Mouse (Mus musculus) left cerebral cortex, postnatal 36 days (tissue): ENCODE data around the gene Cse1l. TPM values are rescaled to one million over a fixed set of nuclear protein-coding genes. Genes with fewer than 3 reads are reported as not detected.

Experiments used
- DNase-seq, 2 experiments: peaks; one replicate each; pipeline ENCODE4 v3.0.0; 2021 to 2022; ENCODE audit warnings: low spot score in 2 of 2, mixed read lengths in 1 of 2
- intact Hi-C: fragments of 180-260 bp; cut with DNase I; formaldehyde crosslinking; loops from one replicate; pipeline ENCODE4 v1.15.1; 2025
- total RNA-seq, 2 experiments: library from RNA; stranded (reverse); gene quantifications; 2 replicates each; pipeline ENCODE4 v1.2.3; 2021

Gene Cse1l
- total RNA-seq, 2 experiments from 2014 or later, result 51.4 to 54.9 TPM

GRCm38 (mm10) chr2:166960648-166961330 lies 54.9 kb downstream of the Cse1l start:
- intact Hi-C loops, result no loop called here
- no peak for DNase-seq

GRCm38 (mm10) chr2:166963257-166963656 lies 57.4 kb downstream of the Cse1l start:
- DNase-seq, result no peak
- intact Hi-C loops, result no loop called here

GRCm38 (mm10) chr2:166964773-166965172 lies 58.9 kb downstream of the Cse1l start:
- DNase-seq, result no peak
- intact Hi-C loops, result no loop called here

GRCm38 (mm10) chr2:166973153-166973552 lies 67.3 kb downstream of the Cse1l start:
- no peak for DNase-seq
- intact Hi-C loops, result no loop called here

GRCm38 (mm10) chr2:166974177-166974872 lies 68.5 kb downstream of the Cse1l start:
- DNase-seq, result no peak
- intact Hi-C loops, result no loop called here

- no peak for DNase-seq
- intact Hi-C loops, result no loop called here
These were observed 70.5 kb downstream of the Cse1l start for GRCm38 (mm10) chr2:166976356-166976755.

- no peak for DNase-seq
- intact Hi-C loops, result no loop called here
These were observed 71.7 kb downstream of the Cse1l start for GRCm38 (mm10) chr2:166977490-166977889.

GRCm38 (mm10) chr2:166980161-166980560 lies 74.3 kb downstream of the Cse1l start:
- no peak for DNase-seq
- intact Hi-C loops, result no loop called here

- no peak for DNase-seq
- intact Hi-C loops, result no loop called here
These were observed 77.6 kb downstream of the Cse1l start for GRCm38 (mm10) chr2:166983351-166983894.

GRCm38 (mm10) chr2:166990861-166991260 lies 85.0 kb downstream of the Cse1l start:
- no peak for DNase-seq
- intact Hi-C loops, result no loop called here

GRCm38 (mm10) chr2:166991945-166992344 lies 86.1 kb downstream of the Cse1l start:
- intact Hi-C loops, result no loop called here
- DNase-seq, result no peak

- DNase-seq, result peak in 1 of 2 experiments; percentile 23
- intact Hi-C loops, result no loop called here
These were observed 89.4 kb downstream of the Cse1l start for GRCm38 (mm10) chr2:166995021-166995795.

Other genes with a start within 250 kb of the Cse1l start
- 100 to 1,000 TPM; 104 to 114 TPM for gene Prex1, start 192.2 kb upstream of the Cse1l start, total RNA-seq
- 1 to 10 TPM; 5.7 to 6.5 TPM for gene Trp53rkb, start 113.5 kb upstream of the Cse1l start, total RNA-seq
- 10 to 100 TPM; 59.0 to 59.3 TPM for gene Arfgef2, start 100.5 kb upstream of the Cse1l start, total RNA-seq
- gene Stau1, start 90.3 kb downstream of the Cse1l start, total RNA-seq, result 10 to 100 TPM; 62.9 to 70.6 TPM
- gene Ddx27, start 109.2 kb downstream of the Cse1l start, total RNA-seq, result 10 to 100 TPM; 26.0 to 39.1 TPM
- 10 to 100 TPM; 69.8 to 73.5 TPM for gene Znfx1, start 157.0 kb downstream of the Cse1l start, total RNA-seq